Mouse (Mus musculus): ENCODE measurements around the gene Map2k4. TPM values are rescaled to one million over a fixed set of nuclear protein-coding genes. Genes with fewer than 3 reads are reported as not detected.
A peak's percentile ranks its signal among the peaks of the same experiment; 100 is the strongest.

Map2k4 gene
- polyA plus RNA-seq (2014; fragmentation: Nextera tagmentation; extraction: Ambion mirVana): 117 and 132 TPM in 2 replicates

- Histone ChIP-seq H3K9me3 (ENCODE audit: control insufficient read depth, low read length) (no peaks in the 10 kb centered on the region), H3K36me3 (replicated peaks; ENCODE audit: control insufficient read depth, insufficient read depth) (no peaks in the 10 kb centered on the region), H3K4me1 (replicated peaks; ENCODE audit: control insufficient read depth, insufficient read depth, low read length) (peaks cover 17% of the 10 kb centered on the region), H3K4me2 (replicated peaks) (peak within 1 kb of the TSS; percentile 75), H3K27ac (peak within 1 kb of the TSS; percentile 90), H3K9ac (peak within 1 kb of the TSS; percentile 96), H3K27me3 (ENCODE audit: control insufficient read depth, insufficient read depth, low read length) (no peaks in the 10 kb centered on the region), H3K4me3 (replicated peaks; ENCODE audit: low read length) (peak within 1 kb of the TSS; percentile 89)
- peak; percentile 98 for ATAC-seq (ENCODE audit: low FRiP score)
- peak; percentile 94 for DNase-seq (ENCODE audit: low spot score)
- under 1% methylated on average over 36 of the region's 36 CpGs for WGBS
These were observed at the start of gene Map2k4 for GRCm38 (mm10) chr11:65788154-65788553. Map2k4 (minus strand) TSS chr11:65788297.

- Histone ChIP-seq H3K36me3 (replicated peaks; ENCODE audit: control insufficient read depth, insufficient read depth) (peaks cover 60% of the 10 kb centered on the region), H3K9ac (no peak overlapping the region), H3K4me1 (replicated peaks; ENCODE audit: control insufficient read depth, insufficient read depth, low read length) (no peaks in the 10 kb centered on the region), H3K4me3 (replicated peaks; ENCODE audit: low read length) (no peak overlapping the region), H3K27me3 (ENCODE audit: control insufficient read depth, insufficient read depth, low read length) (no peaks in the 10 kb centered on the region), H3K27ac (no peak overlapping the region), H3K4me2 (replicated peaks) (no peak overlapping the region), H3K9me3 (ENCODE audit: control insufficient read depth, low read length) (no peaks in the 10 kb centered on the region)
- ATAC-seq (ENCODE audit: low FRiP score) (no peak), DNase-seq (ENCODE audit: low spot score) (no peak)
- 89% methylated on average over 3 of the region's 3 CpGs for WGBS
These were observed 36.5 kb upstream of the Map2k4 start for GRCm38 (mm10) chr11:65824556-65824955.

GRCm38 (mm10) chr11:65820877-65821276 is 32.8 kb upstream of the Map2k4 start:
- Histone ChIP-seq H3K4me1 (replicated peaks; ENCODE audit: control insufficient read depth, insufficient read depth, low read length) (no peaks in the 10 kb centered on the region), H3K4me3 (replicated peaks; ENCODE audit: low read length) (no peak overlapping the region), H3K27me3 (ENCODE audit: control insufficient read depth, insufficient read depth, low read length) (no peaks in the 10 kb centered on the region), H3K36me3 (replicated peaks; ENCODE audit: control insufficient read depth, insufficient read depth) (peaks cover 61% of the 10 kb centered on the region), H3K9ac (no peak overlapping the region), H3K9me3 (ENCODE audit: control insufficient read depth, low read length) (no peaks in the 10 kb centered on the region), H3K4me2 (replicated peaks) (no peak overlapping the region), H3K27ac (no peak overlapping the region)
- DNase-seq (ENCODE audit: low spot score) (peak; percentile 87), ATAC-seq (ENCODE audit: low FRiP score) (peak; percentile 71; the same call in 1 of the 2 replicates)
- 11% methylated on average over 7 of the region's 7 CpGs for WGBS

GRCm38 (mm10) chr11:65820280-65820679 is 32.2 kb upstream of the Map2k4 start:
- DNase-seq (ENCODE audit: low spot score) (peak; percentile 61), ATAC-seq (ENCODE audit: low FRiP score) (no peak)
- 69% methylated on average over 5 of the region's 5 CpGs for WGBS
- Histone ChIP-seq H3K4me3 (replicated peaks; ENCODE audit: low read length) (no peak overlapping the region), H3K36me3 (replicated peaks; ENCODE audit: control insufficient read depth, insufficient read depth) (peaks cover 67% of the 10 kb centered on the region), H3K9ac (no peak overlapping the region), H3K4me2 (replicated peaks) (no peak overlapping the region), H3K27me3 (ENCODE audit: control insufficient read depth, insufficient read depth, low read length) (no peaks in the 10 kb centered on the region), H3K27ac (no peak overlapping the region), H3K4me1 (replicated peaks; ENCODE audit: control insufficient read depth, insufficient read depth, low read length) (no peaks in the 10 kb centered on the region), H3K9me3 (ENCODE audit: control insufficient read depth, low read length) (no peaks in the 10 kb centered on the region)

- Histone ChIP-seq H3K4me3 (replicated peaks; ENCODE audit: low read length) (no peak overlapping the region), H3K27ac (no peak overlapping the region), H3K36me3 (replicated peaks; ENCODE audit: control insufficient read depth, insufficient read depth) (peaks cover 67% of the 10 kb centered on the region), H3K9ac (no peak overlapping the region), H3K4me2 (replicated peaks) (no peak overlapping the region), H3K4me1 (replicated peaks; ENCODE audit: control insufficient read depth, insufficient read depth, low read length) (no peaks in the 10 kb centered on the region), H3K27me3 (ENCODE audit: control insufficient read depth, insufficient read depth, low read length) (no peaks in the 10 kb centered on the region), H3K9me3 (ENCODE audit: control insufficient read depth, low read length) (no peaks in the 10 kb centered on the region)
- no peak for DNase-seq (ENCODE audit: low spot score)
- no peak for ATAC-seq (ENCODE audit: low FRiP score)
- WGBS: 67% methylated on average over 1 of the region's 1 CpGs
These were observed 30.1 kb upstream of the Map2k4 start for GRCm38 (mm10) chr11:65818193-65818592.

- Histone ChIP-seq H3K4me1 (replicated peaks; ENCODE audit: control insufficient read depth, insufficient read depth, low read length) (peaks cover 7% of the 10 kb centered on the region; the same call in 1 of the 2 replicates), H3K9me3 (ENCODE audit: control insufficient read depth, low read length) (no peaks in the 10 kb centered on the region), H3K4me2 (replicated peaks) (no peak overlapping the region), H3K36me3 (replicated peaks; ENCODE audit: control insufficient read depth, insufficient read depth) (peaks cover 51% of the 10 kb centered on the region), H3K9ac (no peak overlapping the region), H3K27ac (no peak overlapping the region), H3K27me3 (ENCODE audit: control insufficient read depth, insufficient read depth, low read length) (no peaks in the 10 kb centered on the region), H3K4me3 (replicated peaks; ENCODE audit: low read length) (no peak overlapping the region)
- DNase-seq (ENCODE audit: low spot score): no peak
- WGBS: 46% methylated on average over 6 of the region's 6 CpGs
- ATAC-seq (ENCODE audit: low FRiP score): no peak
These were observed 28.1 kb upstream of the Map2k4 start for GRCm38 (mm10) chr11:65816237-65816636.

- ATAC-seq (ENCODE audit: low FRiP score): no peak
- Histone ChIP-seq H3K4me3 (replicated peaks; ENCODE audit: low read length) (no peak overlapping the region), H3K4me1 (replicated peaks; ENCODE audit: control insufficient read depth, insufficient read depth, low read length) (peaks cover 11% of the 10 kb centered on the region; the same call in 1 of the 2 replicates), H3K9ac (no peak overlapping the region), H3K36me3 (replicated peaks; ENCODE audit: control insufficient read depth, insufficient read depth) (peaks cover 48% of the 10 kb centered on the region), H3K9me3 (ENCODE audit: control insufficient read depth, low read length) (no peaks in the 10 kb centered on the region), H3K27me3 (ENCODE audit: control insufficient read depth, insufficient read depth, low read length) (no peaks in the 10 kb centered on the region), H3K4me2 (replicated peaks) (no peak overlapping the region), H3K27ac (no peak overlapping the region)
- no peak for DNase-seq (ENCODE audit: low spot score)
- WGBS: 86% methylated on average over 9 of the region's 9 CpGs
These were observed 26.3 kb upstream of the Map2k4 start for GRCm38 (mm10) chr11:65814381-65814780.

GRCm38 (mm10) chr11:65812088-65812487 is 24.0 kb upstream of the Map2k4 start:
- ATAC-seq (ENCODE audit: low FRiP score) (no peak), DNase-seq (ENCODE audit: low spot score) (no peak)
- Histone ChIP-seq H3K9me3 (ENCODE audit: control insufficient read depth, low read length) (no peaks in the 10 kb centered on the region), H3K4me1 (replicated peaks; ENCODE audit: control insufficient read depth, insufficient read depth, low read length) (peaks cover 26% of the 10 kb centered on the region), H3K27ac (no peak overlapping the region), H3K36me3 (replicated peaks; ENCODE audit: control insufficient read depth, insufficient read depth) (peaks cover 29% of the 10 kb centered on the region), H3K4me3 (replicated peaks; ENCODE audit: low read length) (no peak overlapping the region), H3K27me3 (ENCODE audit: control insufficient read depth, insufficient read depth, low read length) (no peaks in the 10 kb centered on the region), H3K9ac (no peak overlapping the region), H3K4me2 (replicated peaks) (no peak overlapping the region)
- WGBS: 18% methylated on average over 5 of the region's 5 CpGs

GRCm38 (mm10) chr11:65807601-65808000 is 19.5 kb upstream of the Map2k4 start:
- WGBS: 49% methylated on average over 7 of the region's 7 CpGs
- H3K9me3 ChIP-seq (ENCODE audit: control insufficient read depth, low read length): no peaks in the 10 kb centered on the region
- ATAC-seq (ENCODE audit: low FRiP score) (no peak), DNase-seq (ENCODE audit: low spot score) (no peak)
- peak overlapping the region; percentile 88 for H3K4me2 ChIP-seq (replicated peaks)
- H3K36me3 ChIP-seq (replicated peaks; ENCODE audit: control insufficient read depth, insufficient read depth): no peaks in the 10 kb centered on the region
- peak overlapping the region; percentile 80 for H3K9ac ChIP-seq
- no peaks in the 10 kb centered on the region for H3K27me3 ChIP-seq (ENCODE audit: control insufficient read depth, insufficient read depth, low read length)
- H3K27ac ChIP-seq: no peak overlapping the region
- H3K4me1 ChIP-seq (replicated peaks; ENCODE audit: control insufficient read depth, insufficient read depth, low read length): peaks cover 25% of the 10 kb centered on the region
- peak overlapping the region; percentile 68 for H3K4me3 ChIP-seq (replicated peaks; ENCODE audit: low read length)

Measured in hindbrain, embryonic 14.5 days (tissue).